Mouse (Mus musculus) myocyte (in vitro differentiated cells): ENCODE results near the gene Rnf114. TPM values are rescaled to one million over a fixed set of nuclear protein-coding genes. Genes with fewer than 3 reads are reported as not detected.

Experiments used
- H3K27me3 ChIP-seq: one replicate; pipeline ENCODE4 v1.6.1; 2011; ENCODE audit not compliant: control insufficient read depth, insufficient read depth, insufficient read length
- H3K36me3 ChIP-seq: one replicate; pipeline ENCODE4 v1.6.1; 2011; ENCODE audit not compliant: control insufficient read depth, insufficient read depth
- H3K4me2 ChIP-seq: one replicate; pipeline ENCODE4 v1.6.1; 2011; ENCODE audit warnings: low read depth, control low read depth
- H3K4me3 ChIP-seq: one replicate; pipeline ENCODE4 v1.5.1; 2011; ENCODE audit warnings: mild to moderate bottlenecking, control low read depth, moderate library complexity
- H3K79me2 ChIP-seq: one replicate; pipeline ENCODE4 v1.6.1; 2011; ENCODE audit not compliant: control insufficient read depth, insufficient read depth
- H3ac ChIP-seq: one replicate; pipeline ENCODE4 v1.6.1; 2011; ENCODE audit not compliant: control insufficient read depth, insufficient read length
- CEBPB ChIP-seq: IDR thresholded peaks from 2 replicates; pipeline ENCODE4 v1.6.1; 2011; ENCODE audit warnings: mild to moderate bottlenecking, moderate library complexity; ENCODE audit not compliant: poor library complexity, insufficient read depth, severe bottlenecking
- E2F4 ChIP-seq: IDR thresholded peaks from one replicate; pipeline ENCODE4 v1.6.1; 2011; ENCODE audit warnings: mild to moderate bottlenecking, control low read depth, moderate library complexity; ENCODE audit not compliant: insufficient read depth
- MAX ChIP-seq: IDR thresholded peaks from one replicate; pipeline ENCODE4 v1.6.1; 2011; ENCODE audit warnings: low read depth, mild to moderate bottlenecking, control low read depth
- MYOD1 ChIP-seq, 3 experiments: IDR thresholded peaks; one replicate each; pipeline ENCODE4 v1.6.1; 2011; ENCODE audit warnings: control low read depth in 2 of 3, low read depth in 2 of 3, mild to moderate bottlenecking in 2 of 3, moderate library complexity in 1 of 3; ENCODE audit not compliant: insufficient read length in 2 of 3, control insufficient read depth in 1 of 3
- MYOG ChIP-seq, 3 experiments: IDR thresholded peaks; one replicate each; pipeline ENCODE4 v1.6.1; 2011; ENCODE audit warnings: control low read depth in 2 of 3, low read depth in 2 of 3, mild to moderate bottlenecking in 2 of 3; ENCODE audit not compliant: insufficient read length in 2 of 3, control insufficient read depth in 1 of 3, insufficient read depth in 1 of 3
- POLR2A ChIP-seq: IDR thresholded peaks from one replicate; pipeline ENCODE4 v1.6.1; 2011; ENCODE audit warnings: low read depth, mild to moderate bottlenecking, control low read depth, moderate library complexity; ENCODE audit not compliant: insufficient read length
- POLR2AphosphoS2 ChIP-seq: IDR thresholded peaks from one replicate; pipeline ENCODE4 v1.6.1; 2011; ENCODE audit warnings: low read depth, control low read depth; ENCODE audit not compliant: insufficient read length
- REST ChIP-seq: IDR thresholded peaks from one replicate; pipeline ENCODE4 v1.6.1; 2011; ENCODE audit warnings: mild to moderate bottlenecking, control low read depth, moderate library complexity; ENCODE audit not compliant: insufficient read depth, insufficient read length
- SRF ChIP-seq: IDR thresholded peaks from one replicate; pipeline ENCODE4 v1.6.1; 2011; ENCODE audit warnings: low read depth; ENCODE audit not compliant: control insufficient read depth, insufficient read length
- TCF12 ChIP-seq: IDR thresholded peaks from one replicate; pipeline ENCODE4 v1.6.1; 2011; ENCODE audit warnings: mild to moderate bottlenecking, control low read depth; ENCODE audit not compliant: poor library complexity, insufficient read depth, severe bottlenecking
- TCF3 ChIP-seq: IDR thresholded peaks from one replicate; pipeline ENCODE4 v1.6.1; 2011; ENCODE audit warnings: low read depth, control low read depth; ENCODE audit not compliant: insufficient read length
- USF1 ChIP-seq: IDR thresholded peaks from one replicate; pipeline ENCODE4 v1.6.1; 2011; ENCODE audit warnings: low read depth, mild to moderate bottlenecking, control low read depth, moderate library complexity
- polyA plus RNA-seq: library from polyadenylated mRNA; unstranded; fragments of >200 nt; fragmentation: generic; extraction: Trizol; gene quantifications from one replicate; pipeline ENCODE4 v1.2.1, GENCODE M21; 2012; ENCODE audit warnings: missing spikeins

The Rnf114 gene
- polyA plus RNA-seq, 1 experiment: 40.9 TPM

DNA sequence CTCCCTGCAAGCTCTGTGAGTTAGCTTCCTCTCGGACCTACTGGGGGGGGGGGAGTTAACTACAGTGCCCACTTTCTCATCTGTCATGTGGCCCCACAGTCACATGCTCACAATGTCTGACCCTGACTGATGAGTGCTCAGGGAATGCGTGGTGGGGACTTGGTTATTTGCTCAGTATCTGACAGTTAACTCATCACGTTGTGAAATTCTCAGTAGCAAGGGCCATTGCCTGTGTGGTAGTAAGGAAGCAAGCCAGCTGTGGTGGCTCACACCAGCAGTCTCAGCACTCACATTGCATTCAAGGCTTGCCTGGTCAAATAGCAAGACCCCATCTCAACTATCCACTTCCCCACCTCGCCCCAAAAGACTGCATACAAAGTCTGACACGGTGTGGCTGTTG lies 25.2 kb upstream of the Rnf114 start:
- Histone ChIP-seq H3K4me3 (no peak overlapping the region), H3K79me2 (no peaks in the 10 kb centered on the region), H3K36me3 (peaks cover 3% of the 10 kb centered on the region), H3K27me3 (no peaks in the 10 kb centered on the region), H3K4me2 (no peak overlapping the region), H3ac (no peak overlapping the region)
- TF ChIP-seq TCF3 (no peak), MYOD1 (IDR thresholded peaks at IDR 0.05; ENCODE audit: control insufficient read depth in 1 of 3, insufficient read length in 2 of 3, low read depth in 2 of 3) (no peak), POLR2A (no peak), REST (no peak), MYOG (IDR thresholded peaks at IDR 0.05; ENCODE audit: control insufficient read depth in 1 of 3, insufficient read depth in 1 of 3, insufficient read length in 2 of 3, low read depth in 2 of 3) (no peak), USF1 (no peak), TCF12 (no peak), POLR2AphosphoS2 (no peak), CEBPB (no peak), E2F4 (no peak), SRF (no peak), MAX (no peak)

DNA sequence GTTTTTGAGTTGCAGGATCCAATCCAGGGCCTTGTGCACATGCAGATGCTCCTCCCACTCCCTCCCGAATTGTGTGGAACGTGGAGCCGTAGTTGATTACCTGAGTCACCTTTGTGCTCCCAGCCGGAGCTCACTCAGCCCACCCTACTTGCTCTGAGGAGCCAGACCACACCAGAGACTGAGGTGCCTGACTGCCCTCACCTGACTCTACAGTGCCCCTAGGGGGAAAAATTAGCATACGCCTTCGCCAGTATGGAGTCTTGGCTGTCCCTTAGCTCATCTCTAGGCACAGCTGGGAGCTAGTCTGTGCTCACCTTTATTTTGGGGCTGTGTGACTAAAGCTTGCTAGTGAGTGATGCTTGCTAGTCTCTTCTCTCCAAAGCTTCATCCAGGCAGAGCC lies 24.0 kb upstream of the Rnf114 start:
- Histone ChIP-seq H3ac (no peak overlapping the region), H3K27me3 (no peaks in the 10 kb centered on the region), H3K4me3 (no peak overlapping the region), H3K4me2 (no peak overlapping the region), H3K79me2 (no peaks in the 10 kb centered on the region), H3K36me3 (peaks cover 3% of the 10 kb centered on the region)
- TF ChIP-seq MYOD1 (IDR thresholded peaks at IDR 0.05; ENCODE audit: control insufficient read depth in 1 of 3, insufficient read length in 2 of 3, low read depth in 2 of 3) (no peak), MYOG (IDR thresholded peaks at IDR 0.05; ENCODE audit: control insufficient read depth in 1 of 3, insufficient read depth in 1 of 3, insufficient read length in 2 of 3, low read depth in 2 of 3) (no peak), USF1 (no peak), E2F4 (no peak), TCF3 (no peak)

DNA sequence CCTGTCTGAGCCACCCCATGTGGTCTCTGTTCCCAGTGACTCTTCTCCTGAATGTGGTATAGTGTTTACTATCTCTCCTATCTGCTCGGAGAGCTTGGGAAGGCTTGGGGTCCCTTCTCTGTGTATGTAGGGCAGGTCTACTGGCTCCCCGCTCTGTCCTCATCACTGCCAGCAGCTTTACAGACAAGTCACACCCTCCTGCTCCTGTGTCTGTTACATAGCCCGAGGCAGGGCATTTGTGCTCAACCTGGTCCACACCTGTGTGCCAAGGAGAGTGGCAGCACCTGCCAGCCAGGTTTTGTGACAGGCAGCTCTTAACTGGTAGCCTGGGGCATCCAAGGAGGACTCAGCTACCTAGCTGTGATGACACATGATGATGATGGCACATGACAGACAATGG lies 21.8 kb upstream of the Rnf114 start:
- no peaks in the 10 kb centered on the region for H3K79me2 ChIP-seq
- H3K27me3 ChIP-seq: no peaks in the 10 kb centered on the region
- no peak overlapping the region for H3K4me3 ChIP-seq
- no peak for TF ChIP-seq MYOG (IDR thresholded peaks at IDR 0.05; ENCODE audit: control insufficient read depth in 1 of 3, insufficient read depth in 1 of 3, insufficient read length in 2 of 3, low read depth in 2 of 3)
- TF ChIP-seq POLR2A: no peak
- TF ChIP-seq TCF3: no peak
- TF ChIP-seq TCF12: no peak
- H3K4me2 ChIP-seq: no peak overlapping the region
- H3K36me3 ChIP-seq: peaks cover 7% of the 10 kb centered on the region
- no peak overlapping the region for H3ac ChIP-seq

DNA sequence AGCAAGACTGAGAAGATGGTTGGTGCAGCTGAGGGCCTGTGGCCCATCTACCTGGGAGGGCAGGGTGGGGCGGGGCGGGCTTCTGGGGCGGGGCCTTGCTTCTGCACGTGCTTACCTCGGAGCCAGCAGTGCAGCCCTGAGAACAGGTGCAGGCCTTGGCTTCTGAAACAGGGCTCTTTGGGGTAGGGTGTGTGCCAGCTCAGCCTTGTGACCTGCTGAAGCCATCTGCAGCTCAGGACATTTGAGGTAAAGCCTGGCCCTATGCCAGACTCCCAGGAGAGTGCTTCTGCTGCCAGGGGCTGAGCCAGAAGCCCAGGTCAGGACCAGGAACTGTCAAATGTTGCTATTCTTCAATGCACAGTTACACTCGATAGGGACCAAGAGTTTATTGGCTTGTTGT lies 20.9 kb upstream of the Rnf114 start:
- H3K36me3 ChIP-seq: peaks cover 4% of the 10 kb centered on the region
- no peaks in the 10 kb centered on the region for H3K79me2 ChIP-seq
- H3K4me3 ChIP-seq: no peak overlapping the region
- TF ChIP-seq MYOG (IDR thresholded peaks at IDR 0.05; ENCODE audit: control insufficient read depth in 1 of 3, insufficient read depth in 1 of 3, insufficient read length in 2 of 3, low read depth in 2 of 3): no peak
- TF ChIP-seq MAX: no peak
- TF ChIP-seq REST: no peak
- H3K4me2 ChIP-seq: no peak overlapping the region
- no peak overlapping the region for H3ac ChIP-seq
- no peaks in the 10 kb centered on the region for H3K27me3 ChIP-seq

DNA sequence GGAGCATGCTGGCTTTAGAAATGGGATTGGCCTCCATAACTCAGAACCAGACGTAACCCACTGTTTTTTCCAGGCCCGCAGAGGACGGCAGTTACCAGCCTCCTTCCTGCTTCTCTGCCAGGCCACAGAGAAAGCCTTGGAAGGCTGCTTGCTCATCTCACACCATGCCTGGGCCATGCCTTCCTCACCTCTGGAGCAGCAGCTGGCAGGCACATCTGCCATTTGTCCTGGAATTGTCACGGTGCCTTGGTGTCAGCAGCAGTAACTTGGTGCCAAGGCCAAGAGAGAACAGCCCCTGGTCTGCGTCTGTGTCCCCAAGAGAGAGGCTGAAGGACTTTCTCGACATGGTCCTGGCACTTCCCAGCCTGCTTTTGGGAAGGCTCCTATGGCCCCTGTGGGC lies 18.2 kb upstream of the Rnf114 start:
- no peaks in the 10 kb centered on the region for H3K79me2 ChIP-seq
- H3K27me3 ChIP-seq: no peaks in the 10 kb centered on the region
- no peak overlapping the region for H3K4me3 ChIP-seq
- H3K4me2 ChIP-seq: no peak overlapping the region
- peaks cover 12% of the 10 kb centered on the region for H3K36me3 ChIP-seq
- no peak overlapping the region for H3ac ChIP-seq
- TF ChIP-seq MYOD1 (IDR thresholded peaks at IDR 0.05; ENCODE audit: control insufficient read depth in 1 of 3, insufficient read length in 2 of 3, low read depth in 2 of 3) (no peak), USF1 (no peak), POLR2AphosphoS2 (no peak), CEBPB (no peak)

GRCm38 (mm10) chr2:167475596-167475995 lies 16.8 kb upstream of the Rnf114 start:
- Histone ChIP-seq H3K27me3 (no peaks in the 10 kb centered on the region), H3K79me2 (peaks cover 3% of the 10 kb centered on the region), H3ac (no peak overlapping the region), H3K4me3 (no peak overlapping the region), H3K4me2 (no peak overlapping the region), H3K36me3 (peaks cover 18% of the 10 kb centered on the region)
- no peak for TF ChIP-seq TCF3
- TF ChIP-seq E2F4: no peak
- no peak for TF ChIP-seq POLR2AphosphoS2
- no peak for TF ChIP-seq MYOG (IDR thresholded peaks at IDR 0.05; ENCODE audit: control insufficient read depth in 1 of 3, insufficient read depth in 1 of 3, insufficient read length in 2 of 3, low read depth in 2 of 3)
- no peak for TF ChIP-seq CEBPB
- TF ChIP-seq REST: no peak
- no peak for TF ChIP-seq TCF12
- TF ChIP-seq MYOD1 (IDR thresholded peaks at IDR 0.05; ENCODE audit: control insufficient read depth in 1 of 3, insufficient read length in 2 of 3, low read depth in 2 of 3): no peak
- no peak for TF ChIP-seq USF1
- TF ChIP-seq MAX: no peak
- TF ChIP-seq SRF: no peak
- TF ChIP-seq POLR2A: no peak
